Mouse (Mus musculus) R1 (cell line): ENCODE results near the gene Notch4.
"Not testable (repeated sequence)": the region's sequence is repeated elsewhere in the genome, so short reads cannot be mapped to it uniquely, and the experiment has no call there.

ENCODE experiments used
- DNase-seq: peaks from one replicate; pipeline ENCODE4 v3.0.0-alpha.2; 2018; ENCODE audit warnings: low read depth, low spot score

Gene Notch4

GRCm38 (mm10) chr17:34564003-34564421 lies at the start of gene Notch4:
TSS of gene Notch4 (plus strand) at chr17:34564268.
- peak; percentile 98 for DNase-seq

- no peak for DNase-seq
Measured at GRCm38 (mm10) chr17:34516514-34516913, 47.6 kb upstream of the Notch4 start.

- DNase-seq, result no peak
Measured at GRCm38 (mm10) chr17:34517252-34517651, 46.8 kb upstream of the Notch4 start, which contains the start of gene Btnl6. TSS of gene Btnl6 (minus strand) at chr17:34517352.

- no peak for DNase-seq
Measured at GRCm38 (mm10) chr17:34517795-34518194, 46.3 kb upstream of the Notch4 start.

GRCm38 (mm10) chr17:34518571-34518970 lies 45.5 kb upstream of the Notch4 start:
- not testable (repeated sequence) for DNase-seq

- no peak for DNase-seq
Measured at GRCm38 (mm10) chr17:34519001-34519400, 45.1 kb upstream of the Notch4 start.

GRCm38 (mm10) chr17:34532671-34533070 lies 31.4 kb upstream of the Notch4 start:
- DNase-seq, result no peak

GRCm38 (mm10) chr17:34543567-34543966 lies 20.5 kb upstream of the Notch4 start:
- DNase-seq, result peak; percentile 33

- no peak for DNase-seq
Measured at GRCm38 (mm10) chr17:34546797-34547196, 17.3 kb upstream of the Notch4 start.

GRCm38 (mm10) chr17:34547601-34548000 lies 16.5 kb upstream of the Notch4 start:
- no peak for DNase-seq

- no peak for DNase-seq
Measured at GRCm38 (mm10) chr17:34549156-34549555, 14.9 kb upstream of the Notch4 start.

GRCm38 (mm10) chr17:34549843-34550242 lies 14.2 kb upstream of the Notch4 start:
- no peak for DNase-seq

- DNase-seq, result peak; percentile 73
Measured at GRCm38 (mm10) chr17:34555483-34555882, 8.6 kb upstream of the Notch4 start.

GRCm38 (mm10) chr17:34556406-34556805 lies 7.7 kb upstream of the Notch4 start:
- DNase-seq, result no peak

GRCm38 (mm10) chr17:34557411-34557810 lies 6.7 kb upstream of the Notch4 start:
- no peak for DNase-seq

GRCm38 (mm10) chr17:34559116-34559515 lies 5.0 kb upstream of the Notch4 start:
- no peak for DNase-seq

GRCm38 (mm10) chr17:34559895-34560294 lies 4.2 kb upstream of the Notch4 start:
- peak; percentile 82 for DNase-seq

- DNase-seq, result peak; percentile 53
Measured at GRCm38 (mm10) chr17:34560438-34560837, 3.6 kb upstream of the Notch4 start.

GRCm38 (mm10) chr17:34561200-34561599 lies 2.9 kb upstream of the Notch4 start:
- DNase-seq, result peak; percentile 30

- DNase-seq, result peak; percentile 91
Measured at GRCm38 (mm10) chr17:34562595-34562994, 1.5 kb upstream of the Notch4 start.

GRCm38 (mm10) chr17:34563354-34563753 lies 714 bp upstream of the Notch4 start:
- DNase-seq, result peak; percentile 33

GRCm38 (mm10) chr17:34564796-34565195 lies 728 bp downstream of the Notch4 start:
- DNase-seq, result peak; percentile 26

GRCm38 (mm10) chr17:34567311-34567710 lies 3.2 kb downstream of the Notch4 start:
- DNase-seq, result no peak

GRCm38 (mm10) chr17:34568421-34568820 lies 4.4 kb downstream of the Notch4 start:
- DNase-seq, result no peak
